Mouse (Mus musculus): Measurements from ENCODE around the gene Ahnak. TPM values are rescaled to one million over a fixed set of nuclear protein-coding genes. Genes with fewer than 3 reads are reported as not detected.
"Not testable (repeated sequence)": the region's sequence is repeated elsewhere in the genome, so short reads cannot be mapped to it uniquely, and the experiment has no call there.

Gene Ahnak
- polyA plus RNA-seq, 1 experiment from 2014 or later, result 4.9 TPM

- no peaks in the 10 kb centered on the region for H3K27me3 ChIP-seq
- H3K36me3 ChIP-seq, result no peaks in the 10 kb centered on the region
- H3K4me1 ChIP-seq (replicated peaks), result no peaks in the 10 kb centered on the region
- H3K4me3 ChIP-seq (replicated peaks), result no peak overlapping the region
- H3K27ac ChIP-seq, result no peak overlapping the region
- 84% methylated on average over 9 of the region's 9 CpGs for WGBS
- ATAC-seq, result no peak
- no peaks in the 10 kb centered on the region for H3K9me3 ChIP-seq
- no peak overlapping the region for H3K4me2 ChIP-seq (replicated peaks)
- H3K9ac ChIP-seq (replicated peaks), result no peak overlapping the region
Measured at GRCm38 (mm10) chr19:9050294-9051229, 61.5 kb downstream of the Ahnak start.

- 88% methylated on average over 4 of the region's 4 CpGs for WGBS
- H3K27me3 ChIP-seq; H3K9ac ChIP-seq (replicated peaks); ATAC-seq; H3K4me3 ChIP-seq (replicated peaks); H3K4me1 ChIP-seq (replicated peaks); H3K36me3 ChIP-seq; H3K4me2 ChIP-seq (replicated peaks); H3K9me3 ChIP-seq; H3K27ac ChIP-seq: not testable (repeated sequence)
Measured at GRCm38 (mm10) chr19:9051985-9052384, 62.9 kb downstream of the Ahnak start.

- H3K9me3 ChIP-seq, result no peaks in the 10 kb centered on the region
- H3K4me1 ChIP-seq (replicated peaks), result no peaks in the 10 kb centered on the region
- H3K4me3 ChIP-seq (replicated peaks), result no peak overlapping the region
- ATAC-seq, result no peak
- H3K27ac ChIP-seq, result no peak overlapping the region
- H3K27me3 ChIP-seq, result no peaks in the 10 kb centered on the region
- no peak overlapping the region for H3K4me2 ChIP-seq (replicated peaks)
- no peaks in the 10 kb centered on the region for H3K36me3 ChIP-seq
- 72% methylated on average over 6 of the region's 6 CpGs for WGBS
- no peak overlapping the region for H3K9ac ChIP-seq (replicated peaks)
Measured at GRCm38 (mm10) chr19:9052803-9053431, 63.8 kb downstream of the Ahnak start.

GRCm38 (mm10) chr19:9055153-9055552 lies 66.1 kb downstream of the Ahnak start:
- Histone ChIP-seq H3K9ac (replicated peaks) (no peak overlapping the region), H3K4me1 (replicated peaks) (no peaks in the 10 kb centered on the region), H3K36me3 (no peaks in the 10 kb centered on the region), H3K9me3 (no peaks in the 10 kb centered on the region), H3K27ac (no peak overlapping the region), H3K4me2 (replicated peaks) (no peak overlapping the region), H3K4me3 (replicated peaks) (no peak overlapping the region), H3K27me3 (no peaks in the 10 kb centered on the region)
- WGBS, result 34% methylated on average over 2 of the region's 2 CpGs
- no peak for ATAC-seq

GRCm38 (mm10) chr19:9055703-9056355 lies 66.7 kb downstream of the Ahnak start:
- Histone ChIP-seq H3K27me3 (no peaks in the 10 kb centered on the region), H3K4me1 (replicated peaks) (no peaks in the 10 kb centered on the region), H3K27ac (no peak overlapping the region), H3K9me3 (no peaks in the 10 kb centered on the region), H3K4me2 (replicated peaks) (no peak overlapping the region), H3K4me3 (replicated peaks) (no peak overlapping the region), H3K36me3 (no peaks in the 10 kb centered on the region), H3K9ac (replicated peaks) (no peak overlapping the region)
- ATAC-seq, result no peak
- WGBS, result 94% methylated on average over 4 of the region's 4 CpGs

- H3K27me3 ChIP-seq, result no peaks in the 10 kb centered on the region
- no peak overlapping the region for H3K27ac ChIP-seq
- no peak overlapping the region for H3K9ac ChIP-seq (replicated peaks)
- H3K9me3 ChIP-seq, result no peaks in the 10 kb centered on the region
- no peaks in the 10 kb centered on the region for H3K36me3 ChIP-seq
- no peak overlapping the region for H3K4me2 ChIP-seq (replicated peaks)
- no peak overlapping the region for H3K4me3 ChIP-seq (replicated peaks)
- no peak for ATAC-seq
- H3K4me1 ChIP-seq (replicated peaks), result no peaks in the 10 kb centered on the region
Measured at GRCm38 (mm10) chr19:9057679-9058078, 68.6 kb downstream of the Ahnak start.

GRCm38 (mm10) chr19:9058331-9058884 lies 69.3 kb downstream of the Ahnak start:
- no peak for ATAC-seq
- no peak overlapping the region for H3K4me3 ChIP-seq (replicated peaks)
- no peak overlapping the region for H3K4me2 ChIP-seq (replicated peaks)
- no peaks in the 10 kb centered on the region for H3K27me3 ChIP-seq
- H3K9ac ChIP-seq (replicated peaks), result no peak overlapping the region
- H3K9me3 ChIP-seq, result no peaks in the 10 kb centered on the region
- WGBS, result 76% methylated on average over 1 of the region's 1 CpGs
- H3K27ac ChIP-seq, result no peak overlapping the region
- no peaks in the 10 kb centered on the region for H3K36me3 ChIP-seq
- H3K4me1 ChIP-seq (replicated peaks), result no peaks in the 10 kb centered on the region

GRCm38 (mm10) chr19:9058944-9059343 lies 69.9 kb downstream of the Ahnak start:
- Histone ChIP-seq H3K4me2 (replicated peaks) (no peak overlapping the region), H3K4me1 (replicated peaks) (no peaks in the 10 kb centered on the region), H3K27ac (no peak overlapping the region), H3K9ac (replicated peaks) (no peak overlapping the region), H3K9me3 (no peaks in the 10 kb centered on the region), H3K4me3 (replicated peaks) (no peak overlapping the region), H3K27me3 (no peaks in the 10 kb centered on the region), H3K36me3 (no peaks in the 10 kb centered on the region)
- 80% methylated on average over 4 of the region's 4 CpGs for WGBS
- no peak for ATAC-seq

- Histone ChIP-seq H3K36me3 (no peaks in the 10 kb centered on the region), H3K27ac (no peak overlapping the region), H3K4me1 (replicated peaks) (no peaks in the 10 kb centered on the region), H3K9ac (replicated peaks) (no peak overlapping the region), H3K4me2 (replicated peaks) (no peak overlapping the region), H3K27me3 (no peaks in the 10 kb centered on the region), H3K4me3 (replicated peaks) (no peak overlapping the region), H3K9me3 (no peaks in the 10 kb centered on the region)
- no peak for ATAC-seq
- WGBS, result 85% methylated on average over 7 of the region's 7 CpGs
Measured at GRCm38 (mm10) chr19:9059391-9059790, 70.3 kb downstream of the Ahnak start.

- Histone ChIP-seq H3K4me2 (replicated peaks) (no peak overlapping the region), H3K9me3 (no peaks in the 10 kb centered on the region), H3K9ac (replicated peaks) (no peak overlapping the region), H3K27ac (no peak overlapping the region), H3K36me3 (no peaks in the 10 kb centered on the region), H3K4me3 (replicated peaks) (no peak overlapping the region), H3K4me1 (replicated peaks) (no peaks in the 10 kb centered on the region), H3K27me3 (no peaks in the 10 kb centered on the region)
- ATAC-seq, result no peak
- 77% methylated on average over 4 of the region's 4 CpGs for WGBS
Measured at GRCm38 (mm10) chr19:9060103-9060502, 71.0 kb downstream of the Ahnak start.

GRCm38 (mm10) chr19:9061221-9061893 lies 72.3 kb downstream of the Ahnak start:
- Histone ChIP-seq H3K27ac (no peak overlapping the region), H3K9ac (replicated peaks) (no peak overlapping the region), H3K27me3 (no peaks in the 10 kb centered on the region), H3K4me1 (replicated peaks) (peaks cover 9% of the 10 kb centered on the region), H3K36me3 (no peaks in the 10 kb centered on the region), H3K4me2 (replicated peaks) (no peak overlapping the region), H3K4me3 (replicated peaks) (no peak overlapping the region), H3K9me3 (no peaks in the 10 kb centered on the region)
- WGBS, result 85% methylated on average over 8 of the region's 8 CpGs
- no peak for ATAC-seq
